Mouse (Mus musculus) yolk sac, embryonic 10.5 days (tissue): ENCODE data around the gene Lrrc30.

Experiments used
- DNase-seq: peaks from one replicate; pipeline ENCODE4 v3.0.0-alpha.2; 2017; ENCODE audit warnings: low spot score

Gene Lrrc30

GRCm38 (mm10) chr17:67583422-67583821 is 49.1 kb downstream of the Lrrc30 start:
- DNase-seq = no peak

GRCm38 (mm10) chr17:67582681-67583356 is 49.7 kb downstream of the Lrrc30 start:
- DNase-seq = no peak

GRCm38 (mm10) chr17:67581839-67582238 is 50.7 kb downstream of the Lrrc30 start:
- no peak for DNase-seq
